Mouse (Mus musculus): ENCODE results near the gene Met. TPM values are rescaled to one million over a fixed set of nuclear protein-coding genes. Genes with fewer than 3 reads are reported as not detected.

The Met gene
- polyA plus RNA-seq, 1 experiment: 10.2 TPM

- TF ChIP-seq CEBPB (IDR thresholded peaks at IDR 0.05; ENCODE audit: low read depth) (no peak), FOSL1 (IDR thresholded peaks at IDR 0.05; ENCODE audit: insufficient read depth, low read length, poor library complexity, severe bottlenecking) (peak; percentile 6)
- Histone ChIP-seq H3ac (ENCODE audit: control insufficient read depth, insufficient read length, low read depth) (no peak overlapping the region), H3K4me3 (ENCODE audit: insufficient read depth, poor library complexity, severe bottlenecking) (no peak overlapping the region), H3K79me3 (ENCODE audit: low read depth) (no peaks in the 10 kb centered on the region), H3K79me2 (ENCODE audit: control insufficient read depth, insufficient read depth) (no peaks in the 10 kb centered on the region), H3K36me3 (ENCODE audit: control insufficient read depth, insufficient read depth) (no peaks in the 10 kb centered on the region), H3K27me3 (ENCODE audit: control insufficient read depth, insufficient read depth, insufficient read length) (no peaks in the 10 kb centered on the region)
Measured at GRCm38 (mm10) chr6:17593971-17594370, 130.4 kb downstream of the Met start.

GRCm38 (mm10) chr6:17595712-17596462 lies 132.3 kb downstream of the Met start:
- H3K36me3 ChIP-seq (ENCODE audit: control insufficient read depth, insufficient read depth): no peaks in the 10 kb centered on the region
- no peak overlapping the region for H3ac ChIP-seq (ENCODE audit: control insufficient read depth, insufficient read length, low read depth)
- no peaks in the 10 kb centered on the region for H3K27me3 ChIP-seq (ENCODE audit: control insufficient read depth, insufficient read depth, insufficient read length)
- TF ChIP-seq MYOD1 (IDR thresholded peaks at IDR 0.05; ENCODE audit: control insufficient read depth, insufficient read length, low read depth): no peak
- no peak for TF ChIP-seq USF1 (IDR thresholded peaks at IDR 0.05; ENCODE audit: low read depth)
- TF ChIP-seq MAX (IDR thresholded peaks at IDR 0.05): no peak
- no peak for TF ChIP-seq MYOG (IDR thresholded peaks at IDR 0.05; ENCODE audit: control insufficient read depth, extremely low read depth, insufficient read length)
- no peak for TF ChIP-seq CEBPB (IDR thresholded peaks at IDR 0.05; ENCODE audit: low read depth)
- TF ChIP-seq FOSL1 (IDR thresholded peaks at IDR 0.05; ENCODE audit: insufficient read depth, low read length, poor library complexity, severe bottlenecking): no peak
- TF ChIP-seq CTCF (IDR thresholded peaks at IDR 0.05; ENCODE audit: control insufficient read depth, insufficient read depth, insufficient read length): no peak
- no peak overlapping the region for H3K4me3 ChIP-seq (ENCODE audit: insufficient read depth, poor library complexity, severe bottlenecking)
- H3K79me3 ChIP-seq (ENCODE audit: low read depth): no peaks in the 10 kb centered on the region
- H3K79me2 ChIP-seq (ENCODE audit: control insufficient read depth, insufficient read depth): no peaks in the 10 kb centered on the region

- TF ChIP-seq MYOG (IDR thresholded peaks at IDR 0.05; ENCODE audit: control insufficient read depth, extremely low read depth, insufficient read length) (no peak), FOSL1 (IDR thresholded peaks at IDR 0.05; ENCODE audit: insufficient read depth, low read length, poor library complexity, severe bottlenecking) (no peak), USF1 (IDR thresholded peaks at IDR 0.05; ENCODE audit: low read depth) (no peak), MYOD1 (IDR thresholded peaks at IDR 0.05; ENCODE audit: control insufficient read depth, insufficient read length, low read depth) (no peak), MAX (IDR thresholded peaks at IDR 0.05) (no peak), CEBPB (IDR thresholded peaks at IDR 0.05; ENCODE audit: low read depth) (no peak), CTCF (IDR thresholded peaks at IDR 0.05; ENCODE audit: control insufficient read depth, insufficient read depth, insufficient read length) (no peak)
- H3ac ChIP-seq (ENCODE audit: control insufficient read depth, insufficient read length, low read depth): no peak overlapping the region
- H3K27me3 ChIP-seq (ENCODE audit: control insufficient read depth, insufficient read depth, insufficient read length): no peaks in the 10 kb centered on the region
- no peak overlapping the region for H3K4me3 ChIP-seq (ENCODE audit: insufficient read depth, poor library complexity, severe bottlenecking)
- H3K79me3 ChIP-seq (ENCODE audit: low read depth): no peaks in the 10 kb centered on the region
- no peaks in the 10 kb centered on the region for H3K79me2 ChIP-seq (ENCODE audit: control insufficient read depth, insufficient read depth)
- H3K36me3 ChIP-seq (ENCODE audit: control insufficient read depth, insufficient read depth): no peaks in the 10 kb centered on the region
Measured at GRCm38 (mm10) chr6:17599373-17599772, 135.8 kb downstream of the Met start.

- Histone ChIP-seq H3K79me2 (ENCODE audit: control insufficient read depth, insufficient read depth) (no peaks in the 10 kb centered on the region), H3ac (ENCODE audit: control insufficient read depth, insufficient read length, low read depth) (no peak overlapping the region), H3K4me3 (ENCODE audit: insufficient read depth, poor library complexity, severe bottlenecking) (no peak overlapping the region), H3K27me3 (ENCODE audit: control insufficient read depth, insufficient read depth, insufficient read length) (no peaks in the 10 kb centered on the region), H3K36me3 (ENCODE audit: control insufficient read depth, insufficient read depth) (no peaks in the 10 kb centered on the region), H3K79me3 (ENCODE audit: low read depth) (no peaks in the 10 kb centered on the region)
- TF ChIP-seq FOSL1 (IDR thresholded peaks at IDR 0.05; ENCODE audit: insufficient read depth, low read length, poor library complexity, severe bottlenecking) (no peak), MYOD1 (IDR thresholded peaks at IDR 0.05; ENCODE audit: control insufficient read depth, insufficient read length, low read depth) (no peak), CEBPB (IDR thresholded peaks at IDR 0.05; ENCODE audit: low read depth) (no peak), USF1 (IDR thresholded peaks at IDR 0.05; ENCODE audit: low read depth) (no peak), MYOG (IDR thresholded peaks at IDR 0.05; ENCODE audit: control insufficient read depth, extremely low read depth, insufficient read length) (no peak), CTCF (IDR thresholded peaks at IDR 0.05; ENCODE audit: control insufficient read depth, insufficient read depth, insufficient read length) (no peak), MAX (IDR thresholded peaks at IDR 0.05) (no peak)
Measured at GRCm38 (mm10) chr6:17601526-17601925, 137.9 kb downstream of the Met start.

GRCm38 (mm10) chr6:17606915-17607314 lies 143.3 kb downstream of the Met start:
- H3K36me3 ChIP-seq (ENCODE audit: control insufficient read depth, insufficient read depth): no peaks in the 10 kb centered on the region
- H3K79me3 ChIP-seq (ENCODE audit: low read depth): no peaks in the 10 kb centered on the region
- H3K27me3 ChIP-seq (ENCODE audit: control insufficient read depth, insufficient read depth, insufficient read length): no peaks in the 10 kb centered on the region
- H3ac ChIP-seq (ENCODE audit: control insufficient read depth, insufficient read length, low read depth): no peak overlapping the region
- H3K4me3 ChIP-seq (ENCODE audit: insufficient read depth, poor library complexity, severe bottlenecking): no peak overlapping the region
- no peak for TF ChIP-seq CEBPB (IDR thresholded peaks at IDR 0.05; ENCODE audit: low read depth)
- TF ChIP-seq FOSL1 (IDR thresholded peaks at IDR 0.05; ENCODE audit: insufficient read depth, low read length, poor library complexity, severe bottlenecking): no peak
- no peak for TF ChIP-seq MYOG (IDR thresholded peaks at IDR 0.05; ENCODE audit: control insufficient read depth, extremely low read depth, insufficient read length)
- no peak for TF ChIP-seq MAX (IDR thresholded peaks at IDR 0.05)
- TF ChIP-seq MYOD1 (IDR thresholded peaks at IDR 0.05; ENCODE audit: control insufficient read depth, insufficient read length, low read depth): no peak
- no peak for TF ChIP-seq USF1 (IDR thresholded peaks at IDR 0.05; ENCODE audit: low read depth)
- no peak for TF ChIP-seq CTCF (IDR thresholded peaks at IDR 0.05; ENCODE audit: control insufficient read depth, insufficient read depth, insufficient read length)
- no peaks in the 10 kb centered on the region for H3K79me2 ChIP-seq (ENCODE audit: control insufficient read depth, insufficient read depth)
